Mouse (Mus musculus): ENCODE results near the gene P4ha2.

Gene P4ha2

GRCm38 (mm10) chr11:54107239-54107638, 7.3 kb downstream of the P4ha2 start:
- DNase-seq (ENCODE audit: low read depth, low spot score) = no peak

GRCm38 (mm10) chr11:54108131-54108530, 8.2 kb downstream of the P4ha2 start:
- no peak for DNase-seq (ENCODE audit: low read depth, low spot score)

GRCm38 (mm10) chr11:54108894-54109293, 9.0 kb downstream of the P4ha2 start:
- no peak for DNase-seq (ENCODE audit: low read depth, low spot score)

- DNase-seq (ENCODE audit: low read depth, low spot score) = no peak
These were observed 11.4 kb downstream of the P4ha2 start for GRCm38 (mm10) chr11:54111291-54111690.

- no peak for DNase-seq (ENCODE audit: low read depth, low spot score)
These were observed 12.3 kb downstream of the P4ha2 start for GRCm38 (mm10) chr11:54111976-54112741.

- DNase-seq (ENCODE audit: low read depth, low spot score) = peak; percentile 93
These were observed 13.0 kb downstream of the P4ha2 start for GRCm38 (mm10) chr11:54112920-54113319.

GRCm38 (mm10) chr11:54113352-54113751, 13.5 kb downstream of the P4ha2 start:
- DNase-seq (ENCODE audit: low read depth, low spot score) = no peak

- no peak for DNase-seq (ENCODE audit: low read depth, low spot score)
These were observed 14.9 kb downstream of the P4ha2 start for GRCm38 (mm10) chr11:54114746-54115145.

GRCm38 (mm10) chr11:54115301-54115700, 15.4 kb downstream of the P4ha2 start:
- no peak for DNase-seq (ENCODE audit: low read depth, low spot score)

- DNase-seq (ENCODE audit: low read depth, low spot score) = peak; percentile 49
These were observed 16.0 kb downstream of the P4ha2 start for GRCm38 (mm10) chr11:54115911-54116310.

- no peak for DNase-seq (ENCODE audit: low read depth, low spot score)
These were observed 16.5 kb downstream of the P4ha2 start for GRCm38 (mm10) chr11:54116406-54116805.

- no peak for DNase-seq (ENCODE audit: low read depth, low spot score)
These were observed 17.2 kb downstream of the P4ha2 start for GRCm38 (mm10) chr11:54117096-54117495.

- no peak for DNase-seq (ENCODE audit: low read depth, low spot score)
These were observed 19.2 kb downstream of the P4ha2 start for GRCm38 (mm10) chr11:54119126-54119525.

GRCm38 (mm10) chr11:54119740-54120360, 20.0 kb downstream of the P4ha2 start:
- no peak for DNase-seq (ENCODE audit: low read depth, low spot score)

GRCm38 (mm10) chr11:54122416-54123264, 22.7 kb downstream of the P4ha2 start:
- no peak for DNase-seq (ENCODE audit: low read depth, low spot score)

- DNase-seq (ENCODE audit: low read depth, low spot score) = no peak
These were observed 26.2 kb downstream of the P4ha2 start for GRCm38 (mm10) chr11:54125982-54126648.

GRCm38 (mm10) chr11:54126654-54127374, 26.9 kb downstream of the P4ha2 start:
- DNase-seq (ENCODE audit: low read depth, low spot score) = peak; percentile 47

GRCm38 (mm10) chr11:54127397-54127796, 27.5 kb downstream of the P4ha2 start:
- DNase-seq (ENCODE audit: low read depth, low spot score) = no peak

- DNase-seq (ENCODE audit: low read depth, low spot score) = no peak
These were observed 30.1 kb downstream of the P4ha2 start for GRCm38 (mm10) chr11:54129955-54130354.

GRCm38 (mm10) chr11:54130721-54131120, 30.8 kb downstream of the P4ha2 start:
- DNase-seq (ENCODE audit: low read depth, low spot score) = no peak

- DNase-seq (ENCODE audit: low read depth, low spot score) = no peak
These were observed 32.4 kb downstream of the P4ha2 start for GRCm38 (mm10) chr11:54132290-54132689.
